Mouse (Mus musculus) bone marrow macrophage, adult 2 months (primary cell): Measurements from ENCODE around the gene Fam171a2. TPM values are rescaled to one million over a fixed set of nuclear protein-coding genes. Genes with fewer than 3 reads are reported as not detected.
"Not testable (repeated sequence)": the region's sequence is repeated elsewhere in the genome, so short reads cannot be mapped to it uniquely, and the experiment has no call there.

Experiments used
- H3K27ac ChIP-seq: 2 replicates; pipeline ENCODE4 v1.5.1; 2012; ENCODE audit warnings: low read depth, low read length; ENCODE audit not compliant: insufficient read depth
- H3K4me1 ChIP-seq: 2 replicates; pipeline ENCODE4 v1.6.1; 2012; ENCODE audit warnings: low read length; ENCODE audit not compliant: control insufficient read depth, insufficient read depth
- H3K4me3 ChIP-seq: 2 replicates; pipeline ENCODE4 v1.5.1; 2012; ENCODE audit warnings: mild to moderate bottlenecking, low read length, moderate library complexity; ENCODE audit not compliant: insufficient read depth
- CTCF ChIP-seq: IDR thresholded peaks from 2 replicates; pipeline ENCODE4 v1.5.1; 2012; ENCODE audit warnings: low read depth, mild to moderate bottlenecking, low read length, moderate library complexity
- POLR2A ChIP-seq: IDR thresholded peaks from 2 replicates; pipeline ENCODE4 v1.6.1; 2012; ENCODE audit warnings: mild to moderate bottlenecking, low read depth, low read length, borderline replicate concordance
- polyA plus RNA-seq: library from polyadenylated mRNA; stranded (reverse); fragments of >200 nt; gene quantifications from 2 replicates; pipeline ENCODE4 v1.2.4, GENCODE M21; 2012; ENCODE audit not compliant: missing spikeins, insufficient read depth, insufficient read length

The Fam171a2 gene
- polyA plus RNA-seq, 1 experiment, result not detected

DNA sequence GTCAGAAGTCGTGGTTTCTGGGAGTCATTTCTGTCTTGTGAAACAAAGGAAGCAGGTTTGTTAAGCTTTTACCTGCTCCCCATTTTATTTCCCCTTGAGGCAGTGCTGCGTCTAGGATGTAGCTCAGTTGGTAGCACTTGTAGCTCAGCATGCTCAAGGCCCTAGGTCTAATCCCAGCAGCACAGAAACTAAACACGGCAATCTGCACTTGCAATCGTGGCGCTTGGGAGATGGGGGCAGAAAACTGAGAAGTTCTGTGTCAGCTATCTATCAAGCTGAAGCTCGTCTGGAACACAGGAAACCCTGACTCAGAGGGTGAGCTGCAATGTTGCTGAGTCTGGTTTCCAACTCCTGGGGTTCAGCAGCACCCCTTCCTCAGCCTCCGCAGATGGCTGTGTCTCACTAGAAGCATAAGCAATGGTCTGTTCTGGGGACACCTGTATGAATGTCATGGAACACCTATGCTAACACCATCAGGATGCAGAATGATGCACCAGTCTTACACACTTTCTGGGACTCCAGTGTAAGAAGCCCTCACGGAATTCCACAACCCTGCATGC, 18.4 kb downstream of the Fam171a2 start:
- H3K27ac ChIP-seq, result peak overlapping the region; percentile 97
- H3K4me3 ChIP-seq, result peak overlapping the region; percentile 87
- H3K4me1 ChIP-seq, result peaks cover 27% of the 10 kb centered on the region
- TF ChIP-seq CTCF (no peak), POLR2A (no peak)

DNA sequence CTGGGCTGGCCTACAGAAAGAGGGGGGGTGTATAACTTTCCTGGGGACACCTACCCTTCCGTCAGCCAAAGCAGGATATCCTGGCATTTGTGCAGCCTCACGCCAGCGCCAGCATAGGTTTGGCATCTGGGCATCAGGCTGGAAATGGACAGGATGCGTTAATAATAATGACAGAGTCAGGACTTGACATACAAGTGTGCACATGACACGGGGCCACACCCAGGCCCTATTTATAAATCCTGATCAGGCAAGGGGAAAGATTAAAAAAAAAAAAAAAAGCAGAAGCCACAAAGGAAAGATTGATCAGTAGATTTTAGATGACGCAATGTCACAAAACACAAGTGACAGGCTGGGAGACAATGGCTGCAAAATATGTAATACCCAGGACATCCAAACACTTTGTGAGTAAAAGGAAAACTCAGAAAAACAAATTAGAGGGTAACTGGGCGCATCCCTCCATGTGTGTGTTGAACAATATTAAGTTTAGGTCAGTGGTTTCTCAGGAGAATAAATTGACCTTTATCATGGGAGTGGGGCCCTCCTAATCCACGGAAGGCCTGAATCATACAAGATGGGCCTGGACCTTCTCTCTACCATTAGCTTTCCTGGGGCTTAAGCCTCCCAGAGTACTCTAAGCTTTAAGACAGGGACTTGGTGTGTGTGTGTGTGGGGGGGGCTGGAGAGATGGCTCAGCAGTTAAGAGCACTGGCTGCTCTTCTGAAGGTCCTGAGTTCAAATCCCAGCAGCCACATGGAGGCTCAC, 21.7 kb downstream of the Fam171a2 start:
- peak overlapping the region; percentile 95 for H3K27ac ChIP-seq
- TF ChIP-seq CTCF (no peak), POLR2A (no peak)
- peak overlapping the region; percentile 48 for H3K4me3 ChIP-seq
- H3K4me1 ChIP-seq, result peaks cover 28% of the 10 kb centered on the region

DNA sequence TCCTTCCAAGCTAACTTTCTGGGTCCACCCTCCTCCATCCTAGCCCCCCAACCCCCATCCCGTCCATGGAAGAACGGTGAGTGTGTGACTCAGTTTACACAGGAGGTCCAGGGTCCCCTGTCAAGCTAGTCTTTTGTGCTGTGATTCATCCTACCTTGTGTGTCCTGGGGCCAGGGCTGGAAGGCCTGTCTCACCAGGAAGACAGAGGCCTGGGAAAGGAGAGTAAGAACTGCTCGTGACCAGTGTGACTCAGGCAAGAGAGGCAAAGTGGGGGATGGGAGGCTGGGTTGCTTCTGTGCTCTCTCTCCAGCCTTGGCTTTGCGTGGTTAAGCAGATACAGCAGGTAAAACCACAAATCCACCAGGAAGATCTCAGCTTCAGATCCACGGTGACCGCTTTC, 22.8 kb downstream of the Fam171a2 start:
- TF ChIP-seq CTCF, result no peak
- no peak for TF ChIP-seq POLR2A
- Histone ChIP-seq H3K4me3 (peak overlapping the region; percentile 48), H3K4me1 (peaks cover 28% of the 10 kb centered on the region), H3K27ac (peak overlapping the region; percentile 95)

DNA sequence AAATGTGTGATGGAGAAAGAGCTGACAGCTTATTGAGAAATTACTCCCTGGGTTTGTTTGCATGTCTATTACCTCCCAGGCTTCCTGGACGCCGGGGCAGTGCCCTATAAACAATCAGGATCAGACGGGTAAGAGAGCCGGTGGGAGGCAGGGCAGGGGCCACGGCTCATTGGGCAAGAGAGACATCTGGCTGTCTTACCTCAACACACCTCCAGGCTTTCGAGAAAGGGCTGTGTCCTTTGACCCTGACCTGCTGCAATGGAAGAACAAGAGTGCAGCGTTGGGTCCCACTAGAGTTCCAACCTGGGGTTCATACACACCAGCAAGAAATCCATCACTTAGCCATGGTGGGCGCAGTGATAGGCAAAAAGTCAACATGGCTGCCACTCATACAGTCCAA, 25.9 kb downstream of the Fam171a2 start:
- H3K4me1 ChIP-seq, result peaks cover 23% of the 10 kb centered on the region
- no peak overlapping the region for H3K4me3 ChIP-seq
- H3K27ac ChIP-seq, result no peak overlapping the region
- no peak for TF ChIP-seq CTCF
- no peak for TF ChIP-seq POLR2A

DNA sequence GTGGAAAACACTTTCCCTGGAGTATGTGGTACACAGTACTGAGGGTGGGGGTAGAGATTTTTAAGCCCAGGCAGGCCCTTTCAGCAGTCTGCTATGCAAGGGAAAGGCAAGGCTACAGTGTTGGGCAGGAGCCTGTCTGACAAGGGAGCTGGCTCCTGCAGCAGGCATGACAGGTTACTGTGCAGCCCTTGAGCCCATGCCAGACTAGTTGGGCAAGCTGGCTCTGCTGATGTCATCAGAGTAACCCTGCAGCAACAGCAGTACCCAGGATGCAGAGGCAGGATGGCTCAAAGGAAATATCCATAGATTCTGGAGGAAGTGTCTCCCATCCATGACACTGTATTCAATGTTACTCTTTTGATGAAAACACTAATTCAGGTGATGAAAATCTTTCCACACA, 28.6 kb downstream of the Fam171a2 start:
- H3K27ac ChIP-seq, result no peak overlapping the region
- H3K4me3 ChIP-seq, result no peak overlapping the region
- H3K4me1 ChIP-seq, result peaks cover 5% of the 10 kb centered on the region
- no peak for TF ChIP-seq POLR2A
- TF ChIP-seq CTCF, result no peak

DNA sequence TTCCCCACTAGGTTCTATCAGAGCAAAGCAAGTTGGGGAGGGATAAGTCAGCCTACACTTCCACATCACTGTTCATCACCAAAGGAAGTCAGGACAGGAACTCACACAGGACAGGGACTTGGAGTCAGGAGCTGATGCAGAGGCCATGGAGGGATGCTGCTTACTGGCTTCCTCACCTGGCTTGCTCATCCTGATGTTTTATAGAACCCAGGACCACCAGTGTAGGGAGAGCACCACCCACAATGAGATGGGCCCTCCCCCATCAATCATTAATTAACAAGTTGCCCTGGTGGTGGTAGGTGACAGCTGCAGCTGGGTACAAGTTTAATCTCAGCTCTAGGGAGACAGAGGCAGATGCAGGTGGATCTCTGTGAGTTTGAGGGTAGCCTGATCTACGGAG, 30.3 kb downstream of the Fam171a2 start:
- no peak for TF ChIP-seq POLR2A
- no peak for TF ChIP-seq CTCF
- no peak overlapping the region for H3K27ac ChIP-seq
- H3K4me1 ChIP-seq, result peaks cover 9% of the 10 kb centered on the region
- H3K4me3 ChIP-seq, result no peak overlapping the region

DNA sequence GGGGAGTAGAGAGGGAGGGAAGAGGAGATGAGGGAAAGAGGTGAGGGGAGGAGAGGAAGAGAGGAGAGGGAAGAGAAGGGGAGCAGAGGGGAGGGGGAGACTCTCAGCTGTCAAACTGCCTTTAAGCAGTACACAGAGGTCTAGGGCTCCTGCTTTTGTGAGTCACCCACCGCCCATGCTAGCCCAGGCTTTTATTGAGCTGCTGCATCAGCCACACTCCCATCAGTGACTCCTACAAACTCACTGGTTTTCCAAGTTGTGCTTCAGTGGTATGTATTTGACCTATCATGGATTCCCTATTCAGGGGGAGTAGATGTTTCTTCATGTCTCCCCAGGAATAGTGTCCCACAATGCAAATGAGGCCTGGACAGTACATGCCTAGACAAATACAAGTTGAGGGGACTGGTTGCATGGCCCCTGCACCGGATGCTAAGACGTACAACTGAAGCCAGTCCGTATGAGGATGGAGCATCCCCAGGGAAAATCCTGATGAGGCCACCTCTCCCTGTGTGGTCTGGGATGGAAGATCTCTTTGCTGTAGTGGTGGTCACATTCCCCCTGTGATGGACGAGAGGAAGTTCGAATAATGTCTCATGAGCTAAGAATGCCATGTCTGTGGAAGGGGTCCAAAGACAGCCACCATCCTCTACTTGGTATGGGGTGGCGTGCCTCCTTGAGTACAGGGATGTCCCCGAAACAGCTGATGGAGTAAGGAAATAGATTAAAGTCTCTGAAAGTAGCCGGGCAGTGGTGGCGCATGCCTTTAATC, 32.3 kb downstream of the Fam171a2 start:
- H3K4me3 ChIP-seq, result no peak overlapping the region
- no peak for TF ChIP-seq POLR2A
- no peak for TF ChIP-seq CTCF
- no peak overlapping the region for H3K27ac ChIP-seq
- H3K4me1 ChIP-seq, result peaks cover 12% of the 10 kb centered on the region

DNA sequence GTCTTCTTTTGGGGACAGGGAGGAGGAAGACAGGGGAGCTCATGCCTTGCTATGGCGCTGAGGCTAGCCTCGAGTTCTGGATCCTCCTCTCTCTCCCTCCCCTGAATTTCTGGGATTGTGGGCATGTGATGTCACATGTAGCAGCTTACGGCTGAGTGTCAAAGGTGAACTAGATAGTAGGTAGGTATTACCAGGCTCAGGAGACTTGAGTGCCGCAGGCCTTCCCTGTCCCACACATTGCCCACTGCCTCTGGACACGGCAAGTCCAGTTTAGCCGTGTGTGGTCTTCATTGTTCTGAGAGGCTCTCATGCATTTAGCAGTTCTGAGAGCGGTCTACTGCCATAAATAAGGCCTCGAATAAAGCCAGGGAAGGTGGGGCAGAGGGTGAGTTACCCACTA, 34.4 kb downstream of the Fam171a2 start:
- H3K4me3 ChIP-seq, result no peak overlapping the region
- TF ChIP-seq CTCF, result no peak
- peaks cover 16% of the 10 kb centered on the region for H3K4me1 ChIP-seq
- no peak overlapping the region for H3K27ac ChIP-seq

DNA sequence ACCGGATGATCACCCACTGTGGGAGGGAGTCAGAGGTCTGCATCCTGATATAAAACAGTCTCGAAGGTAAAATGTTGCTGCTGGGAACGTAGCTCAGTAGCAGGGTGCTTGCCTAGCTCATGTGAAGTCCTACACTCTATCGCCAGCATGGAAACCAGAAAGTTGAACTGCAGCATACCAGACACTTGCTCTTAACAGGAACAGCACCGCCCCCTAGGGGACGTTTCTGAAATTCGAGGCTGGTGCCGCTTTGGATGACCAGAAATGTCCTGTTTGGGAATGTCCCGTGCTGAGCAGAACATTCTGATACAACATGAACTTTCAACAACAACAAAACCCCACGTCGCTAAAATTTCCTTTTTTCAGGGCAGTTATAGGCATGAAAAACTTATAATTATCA, 35.8 kb downstream of the Fam171a2 start:
- TF ChIP-seq POLR2A (no peak), CTCF (peak; percentile 79)
- Histone ChIP-seq H3K4me3 (no peak overlapping the region), H3K4me1 (peaks cover 16% of the 10 kb centered on the region), H3K27ac (no peak overlapping the region)

DNA sequence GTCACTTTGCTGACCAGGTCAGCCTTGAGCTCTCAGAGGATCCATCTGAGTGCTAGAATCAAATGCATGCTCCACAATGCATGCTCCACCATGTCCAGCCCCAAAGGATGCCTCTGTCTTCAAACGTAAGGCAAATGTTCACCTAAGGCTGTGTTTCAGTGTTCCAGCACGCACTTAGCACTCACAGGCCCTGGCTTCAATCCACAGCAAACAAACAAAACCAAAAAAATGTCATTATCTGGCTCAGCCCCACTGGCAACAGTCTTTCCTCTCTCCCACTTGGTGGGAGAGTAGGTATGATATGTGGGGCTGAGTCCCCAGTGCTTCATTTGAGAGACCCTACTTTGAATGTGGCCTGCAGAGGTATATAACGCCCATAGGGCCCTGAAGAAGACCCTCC, 36.4 kb downstream of the Fam171a2 start:
- H3K4me1 ChIP-seq, result peaks cover 18% of the 10 kb centered on the region
- no peak overlapping the region for H3K27ac ChIP-seq
- no peak for TF ChIP-seq CTCF
- TF ChIP-seq POLR2A, result no peak
- no peak overlapping the region for H3K4me3 ChIP-seq

DNA sequence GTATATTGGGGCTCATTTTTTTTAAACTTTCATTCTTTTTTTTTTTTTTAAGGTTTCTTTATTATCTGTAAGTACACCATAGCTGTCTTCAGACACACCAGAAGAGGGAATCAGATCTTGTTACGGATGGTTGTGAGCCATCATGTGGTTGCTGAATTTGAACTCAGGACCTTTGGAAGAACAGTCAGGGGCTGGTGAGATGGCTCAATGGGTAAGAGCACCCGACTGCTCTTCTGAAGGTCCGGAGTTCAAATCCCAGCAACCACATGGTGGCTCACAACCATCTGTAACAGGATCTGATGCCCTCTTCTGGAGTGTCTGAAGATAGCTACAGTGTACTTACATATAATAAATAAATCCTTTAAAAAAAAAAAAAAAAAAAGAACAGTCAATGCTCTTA, 37.1 kb downstream of the Fam171a2 start:
- H3K4me3 ChIP-seq, H3K27ac ChIP-seq: not testable (repeated sequence)
- H3K4me1 ChIP-seq, result peaks cover 24% of the 10 kb centered on the region
